Mouse (Mus musculus): Measurements from ENCODE around the gene Kif3c. TPM values are rescaled to one million over a fixed set of nuclear protein-coding genes. Genes with fewer than 3 reads are reported as not detected.

The Kif3c gene
- total and polyA plus RNA-seq, 3 experiments = 2.5 to 5.6 TPM; not detected in 1

DNA sequence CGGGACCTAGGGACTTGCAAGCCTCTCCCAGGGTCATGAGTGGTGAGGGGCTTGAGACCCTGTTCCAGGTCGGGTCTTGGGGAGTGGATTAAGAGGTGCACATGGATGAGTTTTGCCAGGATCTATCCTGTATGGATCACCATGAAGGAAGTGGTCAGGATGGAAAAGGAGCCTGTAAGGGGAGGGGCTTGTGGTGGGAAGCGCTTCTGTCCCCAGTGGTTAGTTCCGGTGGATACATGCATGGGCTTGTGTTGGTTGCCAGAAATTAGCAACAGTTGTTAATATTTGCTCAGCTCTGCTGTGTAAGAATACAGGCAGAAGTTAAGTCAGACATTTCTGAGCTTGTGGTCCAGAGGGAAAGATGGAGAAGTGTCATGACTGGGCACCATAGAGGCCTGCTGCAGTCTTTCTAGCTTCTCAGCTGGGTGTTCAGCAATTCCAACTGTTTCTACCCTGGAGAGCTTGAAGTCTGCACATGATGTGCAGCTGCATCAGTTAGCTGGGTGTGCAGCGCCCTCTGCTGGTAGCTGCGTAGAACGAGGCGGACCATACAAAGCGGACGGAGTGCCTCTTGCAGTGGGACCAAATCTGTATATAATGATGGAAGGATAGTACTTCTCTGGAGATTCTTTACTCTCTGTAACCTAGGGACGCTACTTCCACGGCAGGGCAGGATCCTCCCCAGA lies 25.8 kb downstream of the Kif3c start:
- no peak overlapping the region for H3K27ac ChIP-seq (ENCODE audit: control insufficient read depth, low read depth, low read length)
- DNase-seq (ENCODE audit: low read depth, low spot score) = peak; percentile 89
- no peak overlapping the region for H3K4me3 ChIP-seq (ENCODE audit: control insufficient read depth in 1 of 2, insufficient read depth in 1 of 2, low read depth in 2 of 2, low read length in 2 of 2)
- no peaks in the 10 kb centered on the region for H3K9me3 ChIP-seq (replicated peaks; ENCODE audit: insufficient read depth, low read length)
- H3K27me3 ChIP-seq (ENCODE audit: control insufficient read depth in 1 of 2, insufficient read depth in 2 of 2, low read length in 2 of 2) = no peaks in the 10 kb centered on the region
- H3K79me2 ChIP-seq (ENCODE audit: control insufficient read depth, insufficient read depth, low read length, poor library complexity) = no peaks in the 10 kb centered on the region
- H3K4me1 ChIP-seq (ENCODE audit: control insufficient read depth in 1 of 2, insufficient read depth in 2 of 2, low read length in 2 of 2) = 0 out of 4 replicates have a peak, but pooled peaks cover 0 to 4% of the 10 kb centered on the region in 2 experiments
- no peaks in the 10 kb centered on the region for H3K36me3 ChIP-seq (ENCODE audit: control insufficient read depth in 1 of 2, insufficient read depth in 2 of 2, low read length in 2 of 2)
- TF ChIP-seq SMC3 (IDR thresholded peaks at IDR 0.05; ENCODE audit: low read depth, low read length) (peak; percentile 67), EP300 (IDR thresholded peaks at IDR 0.05; ENCODE audit: low read depth in 1 of 2, low read length in 2 of 2) (no peak), MYC (IDR thresholded peaks at IDR 0.05; ENCODE audit: low read depth, low read length) (0 out of 2 replicates have a peak, but pooled peaks have one; percentile 20), CTCF (IDR thresholded peaks at IDR 0.05 in 2 of 3, conservative IDR thresholded peaks at IDR 0.05 in 1 of 3; ENCODE audit: control insufficient read depth in 1 of 3, insufficient read depth in 1 of 3, low read depth in 2 of 3, low read length in 3 of 3, poor library complexity in 1 of 3, severe bottlenecking in 1 of 3) (peak; percentile 88 to 99 (median 92)), ZC3H11A (IDR thresholded peaks at IDR 0.05; ENCODE audit: low read depth, low read length) (peak; percentile 45; the same call in 1 of the 2 replicates), JUND (IDR thresholded peaks at IDR 0.05; ENCODE audit: low read depth, low read length) (no peak), RCOR1 (IDR thresholded peaks at IDR 0.05; ENCODE audit: low read depth, low read length) (no peak), RAD21 (IDR thresholded peaks at IDR 0.05; ENCODE audit: low read depth, low read length) (peak; percentile 88), CHD1 (IDR thresholded peaks at IDR 0.05; ENCODE audit: low read depth, low read length) (no peak), ZNF384 (IDR thresholded peaks at IDR 0.05; ENCODE audit: low read depth, low read length) (no peak), MAZ (IDR thresholded peaks at IDR 0.05; ENCODE audit: low read depth, low read length) (no peak)
- no peak overlapping the region for H3K9ac ChIP-seq (ENCODE audit: control insufficient read depth, low read depth, low read length, poor library complexity, severe bottlenecking)

DNA sequence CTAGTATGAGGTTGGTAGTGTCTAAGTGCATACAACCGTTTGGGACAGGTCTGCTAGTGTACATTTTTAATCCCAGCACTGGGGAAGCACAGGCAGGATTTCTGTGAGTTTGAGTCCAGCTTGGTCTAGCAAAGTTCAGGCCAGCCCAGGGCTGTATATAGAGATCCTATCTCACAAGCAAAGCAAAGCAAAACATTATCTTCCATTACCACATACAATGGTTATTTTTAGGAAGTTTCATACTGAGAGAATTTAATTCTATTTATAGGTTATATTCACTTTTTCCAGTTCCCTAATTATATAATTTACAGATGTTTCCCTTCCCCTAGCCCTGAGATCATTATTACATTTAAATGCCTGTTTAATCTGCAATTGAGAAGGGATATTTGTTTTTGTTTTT lies 26.3 kb downstream of the Kif3c start:
- Histone ChIP-seq H3K27ac (ENCODE audit: control insufficient read depth, low read depth, low read length) (no peak overlapping the region), H3K79me2 (ENCODE audit: control insufficient read depth, insufficient read depth, low read length, poor library complexity) (no peaks in the 10 kb centered on the region), H3K9me3 (replicated peaks; ENCODE audit: insufficient read depth, low read length) (no peaks in the 10 kb centered on the region), H3K4me3 (ENCODE audit: control insufficient read depth in 1 of 2, insufficient read depth in 1 of 2, low read depth in 2 of 2, low read length in 2 of 2) (no peak overlapping the region), H3K27me3 (ENCODE audit: control insufficient read depth in 1 of 2, insufficient read depth in 2 of 2, low read length in 2 of 2) (no peaks in the 10 kb centered on the region), H3K9ac (ENCODE audit: control insufficient read depth, low read depth, low read length, poor library complexity, severe bottlenecking) (no peak overlapping the region), H3K36me3 (ENCODE audit: control insufficient read depth in 1 of 2, insufficient read depth in 2 of 2, low read length in 2 of 2) (no peaks in the 10 kb centered on the region), H3K4me1 (ENCODE audit: control insufficient read depth in 1 of 2, insufficient read depth in 2 of 2, low read length in 2 of 2) (0 out of 4 replicates have a peak, but pooled peaks cover 0 to 4% of the 10 kb centered on the region in 2 experiments)
- no peak for TF ChIP-seq BHLHE40 (IDR thresholded peaks at IDR 0.05; ENCODE audit: borderline replicate concordance, low read depth, low read length)
- TF ChIP-seq ETS1 (IDR thresholded peaks at IDR 0.05; ENCODE audit: low read depth, low read length) = 0 out of 2 replicates have a peak, but pooled peaks have one; percentile 13
- TF ChIP-seq SMC3 (IDR thresholded peaks at IDR 0.05; ENCODE audit: low read depth, low read length) = no peak
- no peak for TF ChIP-seq CHD1 (IDR thresholded peaks at IDR 0.05; ENCODE audit: low read depth, low read length)
- TF ChIP-seq GATA1 (IDR thresholded peaks at IDR 0.05; ENCODE audit: low read depth, low read length) = peak; percentile 2; the same call in 1 of the 2 replicates
- no peak for TF ChIP-seq RAD21 (IDR thresholded peaks at IDR 0.05; ENCODE audit: low read depth, low read length)
- no peak for TF ChIP-seq ZMIZ1 (IDR thresholded peaks at IDR 0.05; ENCODE audit: low read depth, low read length)
- no peak for TF ChIP-seq ZKSCAN1 (IDR thresholded peaks at IDR 0.05; ENCODE audit: low read depth, low read length)
- DNase-seq (ENCODE audit: low read depth, low spot score) = no peak
